Mouse (Mus musculus) liver, embryonic 14.5 days (tissue): ENCODE results near the gene Tmem200a.

Source experiments
- CTCF ChIP-seq: IDR thresholded peaks from 2 replicates; pipeline ENCODE4 v1.5.1; 2016; ENCODE audit warnings: antibody characterized with exemption, low read depth, control low read depth
- EP300 ChIP-seq: IDR thresholded peaks from 2 replicates; pipeline ENCODE4 v1.6.1; 2016; ENCODE audit warnings: antibody characterized with exemption, low read depth

- TF ChIP-seq CTCF (no peak), EP300 (no peak)
Observed at GRCm38 (mm10) chr10:26077671-26078481, 976 bp downstream of the Tmem200a start, which contains the start of gene Gm9767.
